In the genomic region with DNA sequence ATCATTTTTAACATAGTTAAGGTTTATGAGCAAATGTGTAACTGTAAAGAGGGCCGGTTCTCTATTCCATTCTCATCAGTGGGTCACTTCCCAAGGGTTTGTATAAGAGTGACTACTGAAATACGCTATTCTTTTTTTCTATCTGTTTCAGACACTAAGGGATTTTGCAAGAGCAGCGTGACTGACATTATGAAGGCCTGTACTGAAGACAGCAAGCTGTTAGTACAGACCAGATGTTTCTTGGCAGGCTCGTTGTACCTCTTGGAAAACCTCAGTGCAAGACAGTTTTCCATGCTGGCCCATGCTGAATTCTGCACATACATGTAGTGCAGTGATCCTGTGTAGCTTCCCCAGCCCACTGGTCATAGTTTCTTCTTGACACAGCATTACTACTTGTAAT, we compare ENCODE assay signal across 9 mouse cellular contexts. TPM values are rescaled to one million over a fixed set of nuclear protein-coding genes. Genes with fewer than 3 reads are reported as not detected.
DNase-seq lines count a peak whose midpoint lies in the region; ATAC-seq and TF ChIP-seq lines count a peak whose summit lies in the region.
"Not testable (repeated sequence)": the region's sequence is repeated elsewhere in the genome, so short reads cannot be mapped to it uniquely, and the experiment has no call there.
"Had no signal": no experiment of that assay in that cellular context is flagged by ENCODE, and none has a peak within 500 bp of the region (broad histone marks: within the 10 kb centered on the region; RNA-seq: fewer than 3 reads in every experiment).

No protein-coding gene starts in this region.

- not testable (repeated sequence) for H3K27me3 ChIP-seq in lung, embryonic 16.5 days (ENCODE audit: control insufficient read depth, insufficient read depth, low read depth, low read length); lung, postnatal 0 days (replicated peaks; ENCODE audit: insufficient read depth, low read length)

- not testable (repeated sequence) for TF ChIP-seq CTCF in lung, postnatal 0 days (IDR thresholded peaks at IDR 0.05)

- not testable (repeated sequence) for H3K27ac ChIP-seq in lung, embryonic 16.5 days (ENCODE audit: low read length); lung, postnatal 0 days (ENCODE audit: low read length)

- H3K9me3 ChIP-seq in lung, embryonic 16.5 days (ENCODE audit: control insufficient read depth, low read length); lung, postnatal 0 days (ENCODE audit: low read length): not testable (repeated sequence)

- not testable (repeated sequence) for H3K4me2 ChIP-seq in lung, embryonic 16.5 days (ENCODE audit: low read depth, low read length); lung, postnatal 0 days (replicated peaks; ENCODE audit: low read depth, low read length)

- not testable (repeated sequence) for H3K9ac ChIP-seq in lung, embryonic 16.5 days (ENCODE audit: low read length); lung, postnatal 0 days (replicated peaks; ENCODE audit: low read depth)

- WGBS in lung, embryonic 16.5 days: 73% methylated on average over 4 of the region's 4 CpGs
- WGBS in lung, postnatal 0 days: 74% methylated on average over 4 of the region's 4 CpGs

- not testable (repeated sequence) for H3K4me1 ChIP-seq in lung, embryonic 16.5 days (replicated peaks; ENCODE audit: control insufficient read depth, insufficient read depth, low read length); lung, postnatal 0 days (ENCODE audit: insufficient read depth, low read depth, low read length)

- ATAC-seq in inflammation-experienced regulatory T-cells, adult 6 months: peak; percentile 14
- peak; percentile 61 for ATAC-seq in lung, embryonic 16.5 days (ENCODE audit: low read depth)
- ATAC-seq in lung, postnatal 0 days: peak; percentile 53

- TF ChIP-seq EP300 in lung, postnatal 0 days (IDR thresholded peaks at IDR 0.05): not testable (repeated sequence)

- not testable (repeated sequence) for H3K4me3 ChIP-seq in lung, embryonic 16.5 days (ENCODE audit: low read length); lung, postnatal 0 days (ENCODE audit: low read depth, low read length)

- H3K36me3 ChIP-seq in lung, embryonic 16.5 days (ENCODE audit: control insufficient read depth, insufficient read depth, low read length): peaks cover 13% of the 10 kb centered on the region
- not testable (repeated sequence) for H3K36me3 ChIP-seq in lung, postnatal 0 days (ENCODE audit: insufficient read depth, low read length)

- DNase-seq in lung, postnatal 0 days (ENCODE audit: low spot score): peak; percentile 48
- peak; percentile 3 for DNase-seq in lung, postnatal 10 days
- DNase-seq in lung, postnatal 36 days: peak; percentile 19

RNA-seq across cellular contexts. Expression of gene Selenot, which starts 14.1 kb away (rescaled TPM):
- polyA plus RNA-seq in inflammation-experienced regulatory T-cells, adult 6 months (2017; shearing (Covaris generic)): 10 to 100 TPM; 30.3 to 45.6 (median 39.6) TPM
- polyA plus RNA-seq in lung, embryonic 16.5 days (2015; fragmentation: Nextera tagmentation; extraction: Ambion mirVana): 20.3 and 21.5 TPM in 2 replicates
- polyA plus RNA-seq in lung, postnatal 0 days (2015; fragmentation: Nextera tagmentation; extraction: Ambion mirVana): 15.1 and 18.9 TPM in 2 replicates

RNA-seq across cellular contexts. Expression of gene Erich6, which starts 46.5 kb away (rescaled TPM):
- polyA plus RNA-seq in inflammation-experienced regulatory T-cells, adult 6 months (2017; shearing (Covaris generic)): not detected
- not detected in 2 replicates for polyA plus RNA-seq in lung, embryonic 16.5 days (2015; fragmentation: Nextera tagmentation; extraction: Ambion mirVana)
- polyA plus RNA-seq in lung, postnatal 0 days (2015; fragmentation: Nextera tagmentation; extraction: Ambion mirVana): 0.06 TPM in 1 of 2 replicates, not detected in the other
- polyA plus RNA-seq: activated CD4-positive, CD25-positive, alpha-beta regulatory T cell, adult 4 months; adrenal gland, adult 2 months; CD4-positive, CD25-positive, alpha-beta regulatory T cell, adult 4 months; G1E had no signal
